Mouse (Mus musculus): ENCODE results near the gene Paqr6.

Gene Paqr6

GRCm38 (mm10) chr3:88364337-88364736, at the start of gene Paqr6:
TSS of gene Paqr6 (plus strand) at chr3:88364584.
- DNase-seq (ENCODE audit: low spot score in 2 of 2), result no peak

- DNase-seq (ENCODE audit: low spot score in 2 of 2), result peak in 1 of 2 experiments; percentile 40
These were observed 39.4 kb upstream of the Paqr6 start, which contains the start of gene Glmp for GRCm38 (mm10) chr3:88324951-88325405. TSS of gene Glmp (plus strand) at chr3:88325023.

- no peak for DNase-seq (ENCODE audit: low spot score in 2 of 2)
These were observed 35.4 kb upstream of the Paqr6 start for GRCm38 (mm10) chr3:88328956-88329355.

- no peak for DNase-seq (ENCODE audit: low spot score in 2 of 2)
These were observed 33.1 kb upstream of the Paqr6 start for GRCm38 (mm10) chr3:88331282-88331681.

- DNase-seq (ENCODE audit: low spot score in 2 of 2), result no peak
These were observed 30.2 kb upstream of the Paqr6 start for GRCm38 (mm10) chr3:88334029-88334658.

GRCm38 (mm10) chr3:88334902-88335435, 29.4 kb upstream of the Paqr6 start:
- no peak for DNase-seq (ENCODE audit: low spot score in 2 of 2)

- no peak for DNase-seq (ENCODE audit: low spot score in 2 of 2)
These were observed 28.8 kb upstream of the Paqr6 start for GRCm38 (mm10) chr3:88335436-88336053.

GRCm38 (mm10) chr3:88336058-88337013, 28.0 kb upstream of the Paqr6 start, which contains the start of the genes Tmem79 and Smg5:
TSS of gene Tmem79 (minus strand) at chr3:88336148.
TSS of gene Smg5 (plus strand) at chr3:88336260.
- DNase-seq (ENCODE audit: low spot score in 2 of 2), result peak; percentile 93 to 94

- no peak for DNase-seq (ENCODE audit: low spot score in 2 of 2)
These were observed 26.9 kb upstream of the Paqr6 start for GRCm38 (mm10) chr3:88337367-88338020.

- DNase-seq (ENCODE audit: low spot score in 2 of 2), result no peak
These were observed 26.1 kb upstream of the Paqr6 start for GRCm38 (mm10) chr3:88338316-88338715.

GRCm38 (mm10) chr3:88339006-88339405, 25.4 kb upstream of the Paqr6 start:
- no peak for DNase-seq (ENCODE audit: low spot score in 2 of 2)

GRCm38 (mm10) chr3:88350732-88351131, 13.7 kb upstream of the Paqr6 start:
- no peak for DNase-seq (ENCODE audit: low spot score in 2 of 2)

GRCm38 (mm10) chr3:88352907-88353306, 11.5 kb upstream of the Paqr6 start:
- no peak for DNase-seq (ENCODE audit: low spot score in 2 of 2)

GRCm38 (mm10) chr3:88354396-88355165, 9.8 kb upstream of the Paqr6 start:
- no peak for DNase-seq (ENCODE audit: low spot score in 2 of 2)

GRCm38 (mm10) chr3:88359584-88359983, 4.8 kb upstream of the Paqr6 start:
- DNase-seq (ENCODE audit: low spot score in 2 of 2), result no peak

GRCm38 (mm10) chr3:88359989-88360388, 4.4 kb upstream of the Paqr6 start:
- DNase-seq (ENCODE audit: low spot score in 2 of 2), result no peak

- DNase-seq (ENCODE audit: low spot score in 2 of 2), result no peak
These were observed 3.3 kb upstream of the Paqr6 start for GRCm38 (mm10) chr3:88361096-88361495.

GRCm38 (mm10) chr3:88361612-88362313, 2.6 kb upstream of the Paqr6 start:
- no peak for DNase-seq (ENCODE audit: low spot score in 2 of 2)

- no peak for DNase-seq (ENCODE audit: low spot score in 2 of 2)
These were observed 684 bp upstream of the Paqr6 start for GRCm38 (mm10) chr3:88363700-88364099.

Data from frontal cortex, postnatal 14 days (tissue).